Mouse (Mus musculus) liver, embryonic 15.5 days (tissue): Measurements from ENCODE around the gene Odf3l1. TPM values are rescaled to one million over a fixed set of nuclear protein-coding genes. Genes with fewer than 3 reads are reported as not detected.

Source experiments
- ATAC-seq: fragments of 200-750 bp; cut with Nextera tagmentation; 2 replicates; pipeline ENCODE4 v1.8.0; 2017; ENCODE audit warnings: moderate number of reproducible peaks, mild to moderate bottlenecking, moderate library complexity; ENCODE audit not compliant: insufficient read depth
- H3K27ac ChIP-seq: fragments of 300-500 bp; sonication (generic); replicated peaks from 2 replicates; pipeline ENCODE4 v1.5.1; 2015; ENCODE audit warnings: mild to moderate bottlenecking, inconsistent platforms
- H3K27me3 ChIP-seq: fragments of 300-500 bp; sonication (generic); 2 replicates; pipeline ENCODE4 v1.6.1; 2015; ENCODE audit warnings: mild to moderate bottlenecking, inconsistent platforms
- H3K36me3 ChIP-seq: fragments of 300-500 bp; sonication (generic); replicated peaks from 2 replicates; pipeline ENCODE4 v1.6.1; 2015; ENCODE audit warnings: moderate library complexity, mild to moderate bottlenecking, inconsistent platforms
- H3K4me1 ChIP-seq: fragments of 300-500 bp; sonication (generic); replicated peaks from 2 replicates; pipeline ENCODE4 v1.6.1; 2015; ENCODE audit warnings: inconsistent platforms
- H3K4me2 ChIP-seq: fragments of 300-500 bp; sonication (generic); 2 replicates; pipeline ENCODE4 v1.6.1; 2015; ENCODE audit warnings: moderate library complexity, mild to moderate bottlenecking, inconsistent platforms
- H3K4me3 ChIP-seq: fragments of 300-500 bp; sonication (generic); replicated peaks from 2 replicates; pipeline ENCODE4 v1.5.1; 2015; ENCODE audit warnings: mild to moderate bottlenecking, inconsistent platforms
- H3K9ac ChIP-seq: fragments of 300-500 bp; sonication (generic); 2 replicates; pipeline ENCODE4 v1.6.1; 2015; ENCODE audit warnings: moderate library complexity, mild to moderate bottlenecking, inconsistent platforms
- H3K9me3 ChIP-seq: fragments of 300-500 bp; sonication (generic); replicated peaks from 2 replicates; pipeline ENCODE4 v1.6.1; 2016; ENCODE audit warnings: inconsistent platforms
- WGBS: fragments of 180-500 bp; shearing (Covaris S2); methylation state at CpG from one replicate; pipeline ENCODE4 v1.1.7; 2015; ENCODE audit warnings: mixed read lengths; ENCODE audit not compliant: insufficient replicate concordance; 5-methylcytosine and 5-hydroxymethylcytosine counted together
- polyA plus RNA-seq: library from polyadenylated mRNA; unstranded; fragments of >200 nt; fragmentation: Nextera tagmentation; extraction: Ambion mirVana; gene quantifications from 2 replicates; pipeline ENCODE4 v1.2.1, GENCODE M21; 2015

Gene Odf3l1
- polyA plus RNA-seq, 1 experiment from 2014 or later = 0.10 TPM

GRCm38 (mm10) chr9:56865673-56866400 is 1.4 kb upstream of the Odf3l1 start:
- no peak overlapping the region for H3K9ac ChIP-seq
- no peak overlapping the region for H3K27ac ChIP-seq

GRCm38 (mm10) chr9:56864832-56865231 is 353 bp upstream of the Odf3l1 start, which contains the start of gene Cspg4:
Gene Cspg4, plus strand, starts transcription at chr9:56865033.
- peaks cover 37% of the 10 kb centered on the region for H3K27me3 ChIP-seq
- peak within 1 kb of the TSS; percentile 48 for H3K4me2 ChIP-seq
- no peak within 1 kb of the TSS for H3K27ac ChIP-seq
- H3K4me1 ChIP-seq = no peaks in the 10 kb centered on the region
- no peak within 1 kb of the TSS for H3K9ac ChIP-seq
- WGBS = 5% methylated on average over 24 of the region's 24 CpGs
- H3K9me3 ChIP-seq = no peaks in the 10 kb centered on the region
- 0 out of 2 replicates have a peak within 1 kb of the TSS, but pooled peaks have one; percentile 10 for H3K4me3 ChIP-seq
- no peak for ATAC-seq
- no peaks in the 10 kb centered on the region for H3K36me3 ChIP-seq

More at GRCm38 (mm10) chr9:56865673-56866400, 1.4 kb upstream of the Odf3l1 start:
- Histone ChIP-seq H3K4me2 (peak overlapping the region; percentile 48; the same call in 1 of the 2 replicates), H3K4me1 (no peaks in the 10 kb centered on the region), H3K9me3 (no peaks in the 10 kb centered on the region), H3K27me3 (peaks cover 37% of the 10 kb centered on the region), H3K4me3 (no peak overlapping the region), H3K36me3 (no peaks in the 10 kb centered on the region)
- no peak for ATAC-seq
- WGBS = 47% methylated on average over 11 of the region's 11 CpGs

GRCm38 (mm10) chr9:56862863-56863262 is 1.6 kb downstream of the Odf3l1 start:
- no peak overlapping the region for H3K4me3 ChIP-seq
- H3K27ac ChIP-seq = no peak overlapping the region
- no peaks in the 10 kb centered on the region for H3K9me3 ChIP-seq
- peaks cover 37% of the 10 kb centered on the region for H3K27me3 ChIP-seq
- H3K9ac ChIP-seq = no peak overlapping the region
- ATAC-seq = no peak
- 35% methylated on average over 2 of the region's 2 CpGs for WGBS
- no peaks in the 10 kb centered on the region for H3K4me1 ChIP-seq
- no peak overlapping the region for H3K4me2 ChIP-seq
- H3K36me3 ChIP-seq = no peaks in the 10 kb centered on the region

- no peak overlapping the region for H3K4me3 ChIP-seq
- H3K27me3 ChIP-seq = peaks cover 27% of the 10 kb centered on the region
- H3K27ac ChIP-seq = no peak overlapping the region
- H3K4me2 ChIP-seq = no peak overlapping the region
- H3K9me3 ChIP-seq = no peaks in the 10 kb centered on the region
- no peak for ATAC-seq
- H3K36me3 ChIP-seq = no peaks in the 10 kb centered on the region
- 56% methylated on average over 15 of the region's 15 CpGs for whole genome bisulfite sequencing
- no peaks in the 10 kb centered on the region for H3K4me1 ChIP-seq
- H3K9ac ChIP-seq = no peak overlapping the region
Measured at GRCm38 (mm10) chr9:56860486-56861269, 3.8 kb downstream of the Odf3l1 start.

- H3K4me3 ChIP-seq = no peak overlapping the region
- no peaks in the 10 kb centered on the region for H3K9me3 ChIP-seq
- no peak overlapping the region for H3K27ac ChIP-seq
- H3K4me1 ChIP-seq = no peaks in the 10 kb centered on the region
- no peaks in the 10 kb centered on the region for H3K36me3 ChIP-seq
- H3K9ac ChIP-seq = no peak overlapping the region
- H3K4me2 ChIP-seq = no peak overlapping the region
- peaks cover 21% of the 10 kb centered on the region for H3K27me3 ChIP-seq
- ATAC-seq = no peak
- WGBS = 54% methylated on average over 3 of the region's 3 CpGs
Measured at GRCm38 (mm10) chr9:56860035-56860434, 4.4 kb downstream of the Odf3l1 start.

- H3K4me1 ChIP-seq = no peaks in the 10 kb centered on the region
- no peak overlapping the region for H3K9ac ChIP-seq
- H3K4me2 ChIP-seq = no peak overlapping the region
- H3K4me3 ChIP-seq = no peak overlapping the region
- H3K27me3 ChIP-seq = no peaks in the 10 kb centered on the region
- no peak for ATAC-seq
- H3K9me3 ChIP-seq = no peaks in the 10 kb centered on the region
- 50% methylated on average over 3 of the region's 3 CpGs for WGBS
- no peak overlapping the region for H3K27ac ChIP-seq
- H3K36me3 ChIP-seq = no peaks in the 10 kb centered on the region
Measured at GRCm38 (mm10) chr9:56857463-56857862, 7.0 kb downstream of the Odf3l1 start.

- no peaks in the 10 kb centered on the region for H3K27me3 ChIP-seq
- WGBS = 22% methylated on average over 11 of the region's 11 CpGs
- no peak overlapping the region for H3K9ac ChIP-seq
- H3K9me3 ChIP-seq = no peaks in the 10 kb centered on the region
- H3K27ac ChIP-seq = no peak overlapping the region
- H3K4me3 ChIP-seq = no peak overlapping the region
- H3K4me2 ChIP-seq = no peak overlapping the region
- H3K4me1 ChIP-seq = no peaks in the 10 kb centered on the region
- ATAC-seq = no peak
- no peaks in the 10 kb centered on the region for H3K36me3 ChIP-seq
Measured at GRCm38 (mm10) chr9:56851778-56852177, 12.7 kb downstream of the Odf3l1 start.

GRCm38 (mm10) chr9:56850905-56851252 is 13.6 kb downstream of the Odf3l1 start:
- no peak overlapping the region for H3K9ac ChIP-seq
- no peak overlapping the region for H3K27ac ChIP-seq
- no peaks in the 10 kb centered on the region for H3K36me3 ChIP-seq
- WGBS = 38% methylated on average over 4 of the region's 4 CpGs
- H3K4me3 ChIP-seq = no peak overlapping the region
- ATAC-seq = no peak
- no peaks in the 10 kb centered on the region for H3K4me1 ChIP-seq
- no peak overlapping the region for H3K4me2 ChIP-seq
- no peaks in the 10 kb centered on the region for H3K27me3 ChIP-seq
- no peaks in the 10 kb centered on the region for H3K9me3 ChIP-seq

- H3K9me3 ChIP-seq = no peaks in the 10 kb centered on the region
- no peaks in the 10 kb centered on the region for H3K36me3 ChIP-seq
- H3K4me2 ChIP-seq = no peak overlapping the region
- no peak for ATAC-seq
- no peaks in the 10 kb centered on the region for H3K4me1 ChIP-seq
- no peak overlapping the region for H3K27ac ChIP-seq
- H3K9ac ChIP-seq = no peak overlapping the region
- 0 out of 2 replicates have a peak, but pooled peaks cover 4% of the 10 kb centered on the region for H3K27me3 ChIP-seq
- 54% methylated on average over 14 of the region's 14 CpGs for WGBS
- H3K4me3 ChIP-seq = no peak overlapping the region
Measured at GRCm38 (mm10) chr9:56850128-56850904, 14.2 kb downstream of the Odf3l1 start.

GRCm38 (mm10) chr9:56847523-56847922 is 17.0 kb downstream of the Odf3l1 start:
- 13% methylated on average over 3 of the region's 3 CpGs for WGBS
- no peak overlapping the region for H3K4me3 ChIP-seq
- H3K27ac ChIP-seq = no peak overlapping the region
- ATAC-seq = no peak
- no peaks in the 10 kb centered on the region for H3K36me3 ChIP-seq
- no peaks in the 10 kb centered on the region for H3K9me3 ChIP-seq
- H3K27me3 ChIP-seq = peaks cover 9% of the 10 kb centered on the region; the same call in 1 of the 2 replicates
- no peak overlapping the region for H3K9ac ChIP-seq
- H3K4me2 ChIP-seq = no peak overlapping the region
- H3K4me1 ChIP-seq = no peaks in the 10 kb centered on the region

GRCm38 (mm10) chr9:56844644-56845043 is 19.8 kb downstream of the Odf3l1 start:
- no peaks in the 10 kb centered on the region for H3K36me3 ChIP-seq
- 0 out of 2 replicates have a peak, but pooled peaks cover 4% of the 10 kb centered on the region for H3K4me1 ChIP-seq
- H3K4me3 ChIP-seq = no peak overlapping the region
- no peak for ATAC-seq
- no peak overlapping the region for H3K4me2 ChIP-seq
- H3K27ac ChIP-seq = no peak overlapping the region
- peaks cover 9% of the 10 kb centered on the region; the same call in 1 of the 2 replicates for H3K27me3 ChIP-seq
- no peaks in the 10 kb centered on the region for H3K9me3 ChIP-seq
- 51% methylated on average over 8 of the region's 8 CpGs for WGBS
- no peak overlapping the region for H3K9ac ChIP-seq
